Mouse (Mus musculus) heart, adult 2 months (tissue): ENCODE measurements around the gene Tcf12. TPM values are rescaled to one million over a fixed set of nuclear protein-coding genes. Genes with fewer than 3 reads are reported as not detected.

Experiments used
- DNase-seq, 2 experiments: peaks; one replicate each; pipeline ENCODE4 v3.0.0; 2021
- H3K27ac ChIP-seq: fragments of 200-600 bp; 2 replicates; pipeline ENCODE4 v1.8.1; 2022
- H3K27me3 ChIP-seq: fragments of 200-500 bp; 2 replicates; pipeline ENCODE4 v1.6.1; 2012; ENCODE audit warnings: mild to moderate bottlenecking, low read length, inconsistent platforms, mixed read lengths; ENCODE audit not compliant: control insufficient read depth, insufficient read depth
- H3K36me3 ChIP-seq: fragments of 200-500 bp; 2 replicates; pipeline ENCODE4 v1.6.1; 2012; ENCODE audit warnings: low read length, inconsistent platforms; ENCODE audit not compliant: control insufficient read depth, insufficient read depth
- H3K4me1 ChIP-seq: fragments of 200-500 bp; 2 replicates; pipeline ENCODE4 v1.6.1; 2011; ENCODE audit warnings: low read length; ENCODE audit not compliant: control insufficient read depth, insufficient read depth
- H3K4me3 ChIP-seq: fragments of 200-600 bp; 2 replicates; pipeline ENCODE4 v1.8.1; 2022
- H3K79me2 ChIP-seq: fragments of 200-500 bp; replicated peaks from 2 replicates; pipeline ENCODE4 v1.6.1; 2012; ENCODE audit warnings: mild to moderate bottlenecking, inconsistent platforms, low read length, moderate library complexity, mixed read lengths; ENCODE audit not compliant: control insufficient read depth, insufficient read depth
- H3K9ac ChIP-seq: fragments of 200-500 bp; 2 replicates; pipeline ENCODE4 v1.6.1; 2012; ENCODE audit warnings: low read depth, mild to moderate bottlenecking, control low read depth, inconsistent platforms, low read length, mixed read lengths
- CTCF ChIP-seq: fragments of 200-600 bp; IDR thresholded peaks from 2 replicates; pipeline ENCODE4 v1.8.1; 2022; ENCODE audit warnings: antibody characterized with exemption, mild to moderate bottlenecking, moderate library complexity
- EP300 ChIP-seq: fragments of 200-500 bp; IDR thresholded peaks from 2 replicates; pipeline ENCODE4 v1.6.1; 2011; ENCODE audit warnings: low read depth, low read length, control low read depth; ENCODE audit not compliant: insufficient read depth
- POLR2A ChIP-seq: fragments of 200-500 bp; IDR thresholded peaks from 2 replicates; pipeline ENCODE4 v1.6.1; 2011; ENCODE audit warnings: mild to moderate bottlenecking, low read depth, low read length, control low read depth; ENCODE audit not compliant: insufficient read depth
- WGBS: fragments of 180-500 bp; shearing (Covaris S2); methylation state at CpG from one replicate; pipeline ENCODE4 v1.1.7; 2018; 5-methylcytosine and 5-hydroxymethylcytosine counted together
- intact Hi-C: fragments of 180-260 bp; cut with DNase I; formaldehyde crosslinking; loops from one replicate; pipeline ENCODE4 v1.15.1; 2025
- polyA plus RNA-seq: library from polyadenylated mRNA; depleted of rRNA; stranded (reverse); fragments of >200 nt; gene quantifications from 2 replicates; pipeline ENCODE4 v1.2.3, GENCODE M21; 2012
- total RNA-seq, 2 experiments: library from RNA; stranded (reverse); gene quantifications; 2 replicates each; pipeline ENCODE4 v1.2.3; 2021

Gene Tcf12
- total and polyA plus RNA-seq, 3 experiments, result 29.7 to 38.0 (median 33.9) TPM

- H3K4me3 ChIP-seq, result no peak overlapping the region
- no peaks in the 10 kb centered on the region for H3K36me3 ChIP-seq
- no peak for DNase-seq
- TF ChIP-seq POLR2A, result no peak
- TF ChIP-seq CTCF, result no peak
- no peak for TF ChIP-seq EP300
- no peaks in the 10 kb centered on the region for H3K4me1 ChIP-seq
- no peaks in the 10 kb centered on the region for H3K27me3 ChIP-seq
- no peak overlapping the region for H3K27ac ChIP-seq
- intact Hi-C loops, result no loop called here
- no peak overlapping the region for H3K9ac ChIP-seq
- H3K79me2 ChIP-seq, result no peaks in the 10 kb centered on the region
Observed at GRCm38 (mm10) chr9:72118490-72118889, 6.8 kb upstream of the Tcf12 start.

- DNase-seq, result peak; percentile 81 to 84
- Histone ChIP-seq H3K36me3 (peaks cover 21% of the 10 kb centered on the region), H3K27me3 (no peaks in the 10 kb centered on the region), H3K9ac (peak overlapping the region; percentile 100), H3K79me2 (0 out of 2 replicates have a peak, but pooled peaks cover 2% of the 10 kb centered on the region), H3K4me3 (peak overlapping the region; percentile 95), H3K4me1 (peaks cover 2% of the 10 kb centered on the region), H3K27ac (peak overlapping the region; percentile 93)
- TF ChIP-seq EP300 (no peak), CTCF (no peak), POLR2A (no peak)
- intact Hi-C loops, result loop anchor here (1.0 to 5.0 kb wide), 5 partner anchors 22 to 279 kb away; no protein-coding TSS in a partner anchor
- under 1% methylated on average over 90 of the region's 90 CpGs for WGBS
Observed at GRCm38 (mm10) chr9:72111004-72111621, 558 bp downstream of the Tcf12 start.

DNA sequence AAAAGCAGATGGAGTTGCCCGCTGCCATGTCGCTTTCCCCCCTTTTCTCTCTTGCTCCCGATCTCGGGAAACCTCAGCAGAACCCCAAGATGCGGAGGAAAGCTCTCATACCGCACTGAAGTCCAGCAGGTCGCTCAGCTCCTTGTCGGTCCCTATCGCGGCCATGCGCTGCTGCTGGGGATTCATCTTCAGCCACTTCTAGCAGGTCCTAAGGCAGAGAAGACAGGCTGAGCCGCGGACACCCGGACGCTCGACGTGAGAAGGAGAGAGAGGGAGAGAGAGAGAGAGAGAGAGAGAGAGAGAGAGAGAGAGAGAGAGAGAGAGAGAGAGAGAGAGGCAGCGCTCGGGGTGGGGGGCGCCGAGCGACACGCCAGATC, 1.1 kb downstream of the Tcf12 start:
- Histone ChIP-seq H3K4me1 (peaks cover 2% of the 10 kb centered on the region), H3K4me3 (peak overlapping the region; percentile 95), H3K79me2 (0 out of 2 replicates have a peak, but pooled peaks cover 2% of the 10 kb centered on the region), H3K9ac (peak overlapping the region; percentile 100), H3K36me3 (peaks cover 23% of the 10 kb centered on the region), H3K27me3 (no peaks in the 10 kb centered on the region), H3K27ac (peak overlapping the region; percentile 93)
- peak in 1 of 2 experiments; percentile 65 for DNase-seq
- TF ChIP-seq POLR2A (no peak), CTCF (no peak), EP300 (no peak)
- intact Hi-C loops, result loop anchor here (1.0 to 5.0 kb wide), 5 partner anchors 23 to 278 kb away; no protein-coding TSS in a partner anchor
- WGBS, result 2% methylated on average over 21 of the region's 23 CpGs

GRCm38 (mm10) chr9:72103471-72103870, 8.2 kb downstream of the Tcf12 start:
- no peak overlapping the region for H3K9ac ChIP-seq
- DNase-seq, result no peak
- H3K27ac ChIP-seq, result no peak overlapping the region
- WGBS, result 92% methylated on average over 1 of the region's 1 CpGs
- TF ChIP-seq POLR2A (no peak), CTCF (no peak), EP300 (no peak)
- no peaks in the 10 kb centered on the region for H3K27me3 ChIP-seq
- H3K79me2 ChIP-seq, result no peaks in the 10 kb centered on the region; the same call in 1 of the 2 replicates
- no peak overlapping the region for H3K4me3 ChIP-seq
- peaks cover 2% of the 10 kb centered on the region for H3K4me1 ChIP-seq
- intact Hi-C loops, result no loop called here
- H3K36me3 ChIP-seq, result peaks cover 14% of the 10 kb centered on the region

GRCm38 (mm10) chr9:72099945-72100685, 11.6 kb downstream of the Tcf12 start:
- H3K27ac ChIP-seq, result no peak overlapping the region

GRCm38 (mm10) chr9:72098056-72098455, 13.6 kb downstream of the Tcf12 start:
- Histone ChIP-seq H3K4me1 (peaks cover 4% of the 10 kb centered on the region), H3K4me3 (no peak overlapping the region), H3K9ac (no peak overlapping the region), H3K27ac (no peak overlapping the region), H3K36me3 (peaks cover 6% of the 10 kb centered on the region), H3K27me3 (no peaks in the 10 kb centered on the region), H3K79me2 (peaks cover 6% of the 10 kb centered on the region)
- intact Hi-C loops, result no loop called here
- DNase-seq, result no peak
- TF ChIP-seq CTCF (no peak), EP300 (no peak), POLR2A (no peak)
- WGBS, result 86% methylated on average over 2 of the region's 2 CpGs

More at GRCm38 (mm10) chr9:72099945-72100685, 11.6 kb downstream of the Tcf12 start:
- no peak for TF ChIP-seq EP300
- H3K4me1 ChIP-seq, result peaks cover 2% of the 10 kb centered on the region
- H3K9ac ChIP-seq, result no peak overlapping the region
- no peak overlapping the region for H3K4me3 ChIP-seq
- peaks cover 3% of the 10 kb centered on the region for H3K79me2 ChIP-seq
- peaks cover 4% of the 10 kb centered on the region for H3K36me3 ChIP-seq
- no peaks in the 10 kb centered on the region for H3K27me3 ChIP-seq
- intact Hi-C loops, result no loop called here
- no peak for DNase-seq
- WGBS, result 68% methylated on average over 7 of the region's 7 CpGs
